Mouse (Mus musculus) limb, embryonic 13.5 days (tissue): Measurements from ENCODE around the gene Ifitm5. TPM values are rescaled to one million over a fixed set of nuclear protein-coding genes. Genes with fewer than 3 reads are reported as not detected.

ENCODE experiments used
- ATAC-seq: fragments of 200-750 bp; cut with Nextera tagmentation; 2 replicates; pipeline ENCODE4 v1.8.0; 2017; ENCODE audit warnings: low read depth, moderate number of reproducible peaks, moderate TSS enrichment; ENCODE audit not compliant: low FRiP score
- H3K27ac ChIP-seq: fragments of 300-500 bp; sonication (generic); 2 replicates; pipeline ENCODE4 v1.5.1; 2015; ENCODE audit warnings: inconsistent platforms, mild to moderate bottlenecking, moderate library complexity
- H3K27me3 ChIP-seq: fragments of 300-500 bp; sonication (generic); 2 replicates; pipeline ENCODE4 v1.6.1; 2015; ENCODE audit warnings: mild to moderate bottlenecking, inconsistent platforms
- H3K36me3 ChIP-seq: fragments of 300-500 bp; sonication (generic); 2 replicates; pipeline ENCODE4 v1.6.1; 2015; ENCODE audit warnings: inconsistent platforms, mild to moderate bottlenecking, moderate library complexity
- H3K4me1 ChIP-seq: fragments of 300-500 bp; sonication (generic); 2 replicates; pipeline ENCODE4 v1.6.1; 2015; ENCODE audit warnings: inconsistent platforms
- H3K4me2 ChIP-seq: fragments of 300-500 bp; sonication (generic); replicated peaks from 2 replicates; pipeline ENCODE4 v1.6.1; 2015; ENCODE audit warnings: inconsistent platforms, mild to moderate bottlenecking, moderate library complexity
- H3K4me3 ChIP-seq: fragments of 300-500 bp; sonication (generic); 2 replicates; pipeline ENCODE4 v1.5.1; 2015; ENCODE audit warnings: moderate library complexity, mild to moderate bottlenecking, inconsistent platforms
- H3K9ac ChIP-seq: fragments of 300-500 bp; sonication (generic); 2 replicates; pipeline ENCODE4 v1.6.1; 2015; ENCODE audit warnings: mild to moderate bottlenecking, inconsistent platforms
- H3K9me3 ChIP-seq: fragments of 300-500 bp; sonication (generic); 2 replicates; pipeline ENCODE4 v1.6.1; 2016; ENCODE audit warnings: inconsistent platforms
- WGBS: fragments of 180-500 bp; shearing (Covaris S2); methylation state at CpG from one replicate; pipeline ENCODE4 v1.1.7; 2015; 5-methylcytosine and 5-hydroxymethylcytosine counted together
- polyA plus RNA-seq: library from polyadenylated mRNA; unstranded; fragments of >200 nt; fragmentation: Nextera tagmentation; extraction: Ambion mirVana; gene quantifications from 2 replicates; pipeline ENCODE4 v1.2.1, GENCODE M21; 2015

Gene Ifitm5
- polyA plus RNA-seq, 1 experiment from 2014 or later, result 15.2 TPM

DNA sequence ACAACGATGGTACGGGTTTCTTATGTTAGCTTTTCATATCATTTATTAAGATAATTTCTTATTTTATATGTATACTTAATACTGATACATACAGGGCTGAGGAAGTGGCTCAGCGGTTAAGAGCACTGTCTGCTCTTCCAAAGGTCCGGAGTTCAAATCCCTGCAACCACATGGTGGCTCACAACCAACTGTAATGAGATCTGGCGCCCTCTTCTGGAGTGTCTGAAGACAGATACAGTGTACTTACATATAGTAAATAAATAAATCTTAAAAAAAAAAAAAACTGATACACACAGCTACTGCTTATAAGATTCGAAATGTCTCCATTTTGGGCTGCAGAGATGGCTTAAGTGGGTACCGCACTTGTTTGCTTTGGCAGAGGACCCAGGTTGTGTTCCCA is 42.4 kb downstream of the Ifitm5 start:
- H3K4me2 ChIP-seq, result no peak overlapping the region
- no peaks in the 10 kb centered on the region for H3K36me3 ChIP-seq
- no peak for ATAC-seq
- no peaks in the 10 kb centered on the region for H3K27me3 ChIP-seq
- no peak overlapping the region for H3K9ac ChIP-seq
- WGBS, result 85% methylated on average over 7 of the region's 7 CpGs
- H3K4me3 ChIP-seq, result no peak overlapping the region
- no peak overlapping the region for H3K27ac ChIP-seq
- H3K4me1 ChIP-seq, result peaks cover 9% of the 10 kb centered on the region
- H3K9me3 ChIP-seq, result no peaks in the 10 kb centered on the region

DNA sequence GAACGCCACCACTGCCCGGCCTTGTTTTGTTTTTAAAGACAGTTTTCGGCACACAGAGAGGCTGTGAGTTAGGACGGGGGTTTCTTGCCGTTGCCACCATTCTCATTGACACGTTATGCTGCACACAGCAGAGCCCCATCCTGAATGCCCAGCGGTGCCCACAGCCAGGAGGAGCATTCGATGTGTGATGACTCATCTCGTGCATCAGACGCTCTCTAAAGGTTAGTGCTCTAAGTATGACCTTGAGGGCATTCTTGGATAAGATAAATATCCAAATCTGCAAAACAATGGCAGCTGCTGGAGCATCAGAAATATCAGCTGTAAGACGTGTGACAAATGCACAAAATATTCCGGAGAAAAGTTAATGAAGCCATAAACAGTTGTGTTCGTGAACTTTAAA is 43.0 kb downstream of the Ifitm5 start:
- 85% methylated on average over 13 of the region's 13 CpGs for WGBS
- no peak for ATAC-seq
- no peak overlapping the region for H3K27ac ChIP-seq

DNA sequence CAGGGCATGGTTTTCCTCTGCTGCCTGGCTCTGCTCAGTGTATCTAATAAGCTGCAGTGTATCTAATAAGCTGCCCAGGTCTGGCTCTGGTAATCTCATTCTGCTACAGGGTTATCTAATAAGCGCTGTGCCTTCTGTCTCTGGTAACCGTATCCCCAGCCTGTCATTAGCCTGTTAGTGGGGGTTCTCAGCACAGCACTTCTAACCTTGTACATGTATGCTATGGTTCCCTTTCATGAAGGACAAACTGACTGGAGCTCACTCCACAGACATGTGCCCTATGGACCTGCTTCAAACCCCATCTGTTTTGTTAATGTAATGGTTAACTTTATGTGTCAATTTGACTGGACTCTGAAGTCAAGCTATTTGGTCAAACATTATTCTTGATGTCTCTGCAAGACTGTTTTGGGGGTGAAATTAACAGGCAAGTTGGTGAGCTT is 44.4 kb downstream of the Ifitm5 start:
- no peak for ATAC-seq
- H3K9me3 ChIP-seq, result no peaks in the 10 kb centered on the region
- H3K9ac ChIP-seq, result no peak overlapping the region
- H3K4me2 ChIP-seq, result no peak overlapping the region
- WGBS, result 76% methylated on average over 2 of the region's 2 CpGs
- no peak overlapping the region for H3K4me3 ChIP-seq
- no peaks in the 10 kb centered on the region for H3K36me3 ChIP-seq
- H3K27me3 ChIP-seq, result no peaks in the 10 kb centered on the region
- H3K27ac ChIP-seq, result no peak overlapping the region
- peaks cover 13% of the 10 kb centered on the region for H3K4me1 ChIP-seq

More for the DNA sequence above, 43.0 kb downstream of the Ifitm5 start:
- peaks cover 9% of the 10 kb centered on the region for H3K4me1 ChIP-seq
- H3K27me3 ChIP-seq, result no peaks in the 10 kb centered on the region
- no peaks in the 10 kb centered on the region for H3K36me3 ChIP-seq
- no peak overlapping the region for H3K9ac ChIP-seq
- no peak overlapping the region for H3K4me2 ChIP-seq
- H3K4me3 ChIP-seq, result no peak overlapping the region
- H3K9me3 ChIP-seq, result no peaks in the 10 kb centered on the region

- Histone ChIP-seq H3K27ac (no peak overlapping the region), H3K27me3 (no peaks in the 10 kb centered on the region), H3K4me1 (peaks cover 10% of the 10 kb centered on the region; the same call in 1 of the 2 replicates), H3K4me2 (no peak overlapping the region), H3K36me3 (peaks cover 13% of the 10 kb centered on the region), H3K4me3 (no peak overlapping the region), H3K9ac (peak overlapping the region; percentile 53; the same call in 1 of the 2 replicates), H3K9me3 (no peaks in the 10 kb centered on the region)
- ATAC-seq, result peak; percentile 49; the same call in 1 of the 2 replicates
- WGBS, result 25% methylated on average over 13 of the region's 13 CpGs
Measured at GRCm38 (mm10) chr7:140903212-140903611, 46.9 kb downstream of the Ifitm5 start.

- H3K9ac ChIP-seq, result peak overlapping the region; percentile 31; the same call in 1 of the 2 replicates
- 57% methylated on average over 15 of the region's 15 CpGs for WGBS
Measured at GRCm38 (mm10) chr7:140902036-140902875, 47.8 kb downstream of the Ifitm5 start.

DNA sequence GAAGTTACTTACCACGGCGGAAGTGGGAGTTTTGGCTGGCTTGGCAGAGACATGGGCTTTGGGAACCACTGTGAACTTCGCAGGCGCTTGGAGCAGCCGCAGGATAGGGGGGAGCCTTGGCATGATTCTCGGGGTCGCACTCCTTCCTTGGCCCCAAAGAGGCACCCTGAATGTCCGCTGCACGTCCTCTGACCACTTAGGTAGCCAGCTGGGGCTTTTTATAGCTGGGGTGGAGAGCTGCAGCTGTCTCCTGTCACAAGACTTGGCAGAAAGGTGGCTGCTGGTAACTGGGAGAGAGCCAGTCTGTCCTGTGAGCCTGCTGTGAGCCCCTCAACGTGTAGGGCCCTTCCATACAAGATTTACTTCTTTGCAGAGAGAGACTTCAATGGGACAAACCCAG is 49.9 kb downstream of the Ifitm5 start, which contains the start of gene Cox8b:
Gene Cox8b (minus strand): TSS at position 227 of the 400 bp plus-strand sequence.
- no peaks in the 10 kb centered on the region for H3K27me3 ChIP-seq
- no peaks in the 10 kb centered on the region for H3K9me3 ChIP-seq
- H3K9ac ChIP-seq, result no peak within 1 kb of the TSS
- peaks cover 10% of the 10 kb centered on the region; the same call in 1 of the 2 replicates for H3K4me1 ChIP-seq
- H3K4me3 ChIP-seq, result no peak within 1 kb of the TSS
- peaks cover 40% of the 10 kb centered on the region for H3K36me3 ChIP-seq
- no peak within 1 kb of the TSS for H3K27ac ChIP-seq
- 73% methylated on average over 10 of the region's 10 CpGs for WGBS
- no peak for ATAC-seq
- H3K4me2 ChIP-seq, result no peak within 1 kb of the TSS

More at GRCm38 (mm10) chr7:140902036-140902875, 47.8 kb downstream of the Ifitm5 start:
- Histone ChIP-seq H3K36me3 (peaks cover 22% of the 10 kb centered on the region), H3K9me3 (no peaks in the 10 kb centered on the region), H3K4me1 (peaks cover 10% of the 10 kb centered on the region; the same call in 1 of the 2 replicates), H3K4me3 (no peak overlapping the region), H3K27me3 (no peaks in the 10 kb centered on the region), H3K27ac (no peak overlapping the region), H3K4me2 (no peak overlapping the region)
- ATAC-seq, result no peak

GRCm38 (mm10) chr7:140899121-140899520 is 51.0 kb downstream of the Ifitm5 start:
- Histone ChIP-seq H3K27ac (no peak overlapping the region), H3K36me3 (peaks cover 49% of the 10 kb centered on the region), H3K27me3 (no peaks in the 10 kb centered on the region), H3K4me3 (no peak overlapping the region), H3K4me2 (no peak overlapping the region), H3K4me1 (peaks cover 10% of the 10 kb centered on the region; the same call in 1 of the 2 replicates), H3K9me3 (no peaks in the 10 kb centered on the region), H3K9ac (no peak overlapping the region)
- 73% methylated on average over 3 of the region's 3 CpGs for WGBS
- ATAC-seq, result no peak

Other genes starting within 250 kb of the Ifitm5 start
- not detected in 2 replicates for gene Cyp2e1, start 186.6 kb downstream of the Ifitm5 start, polyA plus RNA-seq
- gene Syce1, start 162.4 kb downstream of the Ifitm5 start, polyA plus RNA-seq, result 0.67 and 1.1 TPM in 2 replicates
- gene Zfp941, start 128.1 kb downstream of the Ifitm5 start, polyA plus RNA-seq, result 2.7 and 3.0 TPM in 2 replicates
- 1.0 and 1.4 TPM in 2 replicates for gene Urah, start 115.3 kb downstream of the Ifitm5 start, polyA plus RNA-seq
- not detected in 2 replicates for gene Scgb1c1, start 104.7 kb downstream of the Ifitm5 start, polyA plus RNA-seq
- gene Odf3, start 102.5 kb downstream of the Ifitm5 start, polyA plus RNA-seq, result not detected in 2 replicates
- gene Gm45785, start 94.0 kb downstream of the Ifitm5 start, polyA plus RNA-seq, result not detected in 2 replicates
- gene Ric8a, start 93.3 kb downstream of the Ifitm5 start, polyA plus RNA-seq, result 65.2 and 73.1 TPM in 2 replicates
- 59.2 and 63.6 TPM in 2 replicates for gene Bet1l, start 92.7 kb downstream of the Ifitm5 start, polyA plus RNA-seq
- gene Psmd13, start 68.3 kb downstream of the Ifitm5 start, polyA plus RNA-seq, result 251 and 252 TPM in 2 replicates
- gene Sirt3, start 68.0 kb downstream of the Ifitm5 start, polyA plus RNA-seq, result 29.6 and 30.1 TPM in 2 replicates
- 9.3 and 10.0 TPM in 2 replicates for gene Cox8b, start 49.8 kb downstream of the Ifitm5 start, polyA plus RNA-seq
- 0.05 and 0.06 TPM in 2 replicates for gene Nlrp6, start 29.4 kb downstream of the Ifitm5 start, polyA plus RNA-seq
- 25.9 and 28.0 TPM in 2 replicates for gene Pgghg, start 8.9 kb downstream of the Ifitm5 start, polyA plus RNA-seq
- gene Gm45717, start 5.6 kb upstream of the Ifitm5 start, polyA plus RNA-seq, result not detected in 2 replicates
- 1,181 and 1,271 TPM in 2 replicates for gene Ifitm2, start 5.7 kb upstream of the Ifitm5 start, polyA plus RNA-seq
- gene Ifitm1, start 16.9 kb upstream of the Ifitm5 start, polyA plus RNA-seq, result 50.2 and 64.6 TPM in 2 replicates
- gene Ifitm3, start 60.5 kb upstream of the Ifitm5 start, polyA plus RNA-seq, result 121 and 130 TPM in 2 replicates
- 0.31 TPM in 1 of 2 replicates, not detected in the other for gene Ifitm6, start 67.6 kb upstream of the Ifitm5 start, polyA plus RNA-seq
- gene Gm17387, start 78.8 kb upstream of the Ifitm5 start, polyA plus RNA-seq, result not detected in 2 replicates
- 21.5 and 26.9 TPM in 2 replicates for gene B4galnt4, start 110.8 kb upstream of the Ifitm5 start, polyA plus RNA-seq
- 23.9 and 25.5 TPM in 2 replicates for gene Pkp3, start 127.9 kb upstream of the Ifitm5 start, polyA plus RNA-seq
- gene Sigirr, start 150.3 kb upstream of the Ifitm5 start, polyA plus RNA-seq, result 2.7 and 3.1 TPM in 2 replicates
- 1.3 and 2.1 TPM in 2 replicates for gene Ano9, start 167.5 kb upstream of the Ifitm5 start, polyA plus RNA-seq
- 85.5 and 89.2 TPM in 2 replicates for gene Ptdss2, start 172.1 kb upstream of the Ifitm5 start, polyA plus RNA-seq
- 112 and 118 TPM in 2 replicates for gene Rnh1, start 222.6 kb upstream of the Ifitm5 start, polyA plus RNA-seq
- gene Hras, start 243.7 kb upstream of the Ifitm5 start, polyA plus RNA-seq, result 94.5 and 97.5 TPM in 2 replicates
- gene Lrrc56, start 243.9 kb upstream of the Ifitm5 start, polyA plus RNA-seq, result 11.4 and 12.9 TPM in 2 replicates